Mouse (Mus musculus) R1 (cell line): ENCODE measurements around the gene Ugt1a6b.
"Not testable (repeated sequence)": the region's sequence is repeated elsewhere in the genome, so short reads cannot be mapped to it uniquely, and the experiment has no call there.

Source experiments
- DNase-seq: peaks from one replicate; pipeline ENCODE4 v3.0.0-alpha.2; 2018; ENCODE audit warnings: low read depth, low spot score

Ugt1a6b gene

GRCm38 (mm10) chr1:88197443-88197842, 94.4 kb downstream of the Ugt1a6b start:
- no peak for DNase-seq

DNA sequence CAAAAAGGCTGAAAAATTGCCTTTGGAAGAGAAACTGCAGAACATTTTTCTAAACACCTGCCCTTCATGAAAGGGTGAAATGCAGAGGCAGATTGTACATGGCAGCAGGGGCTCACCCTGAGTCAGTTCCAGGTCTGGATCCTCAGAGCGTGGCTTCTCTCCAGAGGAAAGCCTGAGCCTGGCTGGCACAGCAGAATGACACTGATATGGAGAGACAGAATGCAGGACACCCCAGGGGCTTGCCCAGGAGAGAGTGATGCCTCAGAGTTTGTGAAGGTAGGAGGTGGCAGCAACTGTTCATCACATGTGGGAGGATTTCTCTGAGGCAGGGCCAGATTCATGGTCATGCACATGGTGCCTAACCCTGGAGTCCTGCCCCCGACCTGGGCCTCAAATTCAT, 96.9 kb downstream of the Ugt1a6b start:
- no peak for DNase-seq

- no peak for DNase-seq
Measured at GRCm38 (mm10) chr1:88200456-88200855, 97.4 kb downstream of the Ugt1a6b start, which contains the start of gene Ugt1a2. TSS of gene Ugt1a2 (plus strand) at chr1:88200601.

GRCm38 (mm10) chr1:88205294-88205922, 102.4 kb downstream of the Ugt1a6b start, which contains the start of gene Dnajb3:
TSS of gene Dnajb3 (minus strand) at chr1:88205782.
- DNase-seq, result peak; percentile 81

DNA sequence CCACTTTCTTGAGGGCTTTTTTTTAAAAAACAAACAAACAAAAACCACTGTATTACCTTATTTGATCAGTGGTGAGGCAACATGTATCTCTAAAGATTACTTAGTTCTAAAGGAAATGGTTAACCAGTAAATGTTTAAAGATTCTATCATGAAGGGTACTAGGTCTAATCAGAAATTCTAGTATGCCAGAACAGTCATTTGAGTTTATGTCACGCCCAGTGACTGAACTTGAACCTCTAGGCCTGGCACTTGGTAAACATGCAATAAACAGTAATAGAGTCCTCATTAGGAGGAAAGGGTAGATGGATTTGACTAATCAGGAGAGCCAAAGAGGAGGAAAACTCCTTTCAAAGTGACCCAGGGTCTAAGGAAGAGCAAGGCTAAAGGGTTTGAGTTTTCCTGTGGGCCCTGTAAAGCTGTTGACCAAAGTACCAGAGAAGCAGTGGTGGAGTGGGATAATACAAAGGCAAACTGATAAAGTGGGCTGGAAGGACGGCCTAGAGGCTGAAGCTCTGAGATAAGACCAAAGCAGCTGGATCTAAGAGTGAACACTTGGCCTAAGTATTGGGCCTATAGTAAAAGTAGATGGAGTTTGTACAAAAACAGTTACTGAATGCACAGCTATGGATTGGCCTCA, 103.9 kb downstream of the Ugt1a6b start:
- DNase-seq, result no peak

GRCm38 (mm10) chr1:88211812-88212211, 108.8 kb downstream of the Ugt1a6b start, which contains the start of gene Ugt1a1:
TSS of gene Ugt1a1 (plus strand) at chr1:88211959.
- peak; percentile 3 for DNase-seq

DNA sequence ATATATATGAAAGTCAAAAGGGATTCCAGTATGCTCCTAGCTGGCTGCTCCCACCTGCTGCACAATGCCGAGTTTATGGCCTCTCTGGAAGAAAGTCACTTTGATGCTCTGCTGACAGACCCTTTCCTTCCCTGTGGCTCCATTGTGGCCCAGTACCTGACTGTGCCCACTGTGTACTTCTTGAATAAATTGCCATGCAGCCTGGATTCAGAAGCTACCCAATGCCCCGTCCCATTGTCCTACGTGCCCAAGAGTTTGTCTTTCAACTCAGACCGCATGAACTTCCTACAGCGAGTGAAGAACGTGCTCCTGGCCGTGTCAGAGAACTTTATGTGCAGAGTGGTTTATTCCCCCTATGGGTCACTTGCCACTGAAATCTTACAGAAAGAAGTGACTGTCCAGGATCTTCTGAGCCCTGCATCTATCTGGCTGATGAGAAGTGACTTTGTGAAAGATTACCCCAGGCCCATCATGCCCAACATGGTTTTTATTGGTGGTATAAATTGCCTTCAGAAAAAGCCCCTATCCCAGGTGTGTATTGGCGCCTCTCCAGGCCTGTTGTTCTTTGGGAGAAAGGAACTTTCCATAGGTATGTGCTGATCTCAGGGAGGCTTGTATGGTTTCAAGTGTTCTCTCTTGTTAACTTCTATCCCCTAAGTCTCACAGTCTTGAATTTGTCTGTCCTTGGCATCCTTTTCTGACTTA, 109.4 kb downstream of the Ugt1a6b start:
- DNase-seq, result no peak

GRCm38 (mm10) chr1:88213061-88213460, 110.0 kb downstream of the Ugt1a6b start:
- DNase-seq, result no peak

GRCm38 (mm10) chr1:88213766-88214461, 110.9 kb downstream of the Ugt1a6b start:
- peak; percentile 8 for DNase-seq

DNA sequence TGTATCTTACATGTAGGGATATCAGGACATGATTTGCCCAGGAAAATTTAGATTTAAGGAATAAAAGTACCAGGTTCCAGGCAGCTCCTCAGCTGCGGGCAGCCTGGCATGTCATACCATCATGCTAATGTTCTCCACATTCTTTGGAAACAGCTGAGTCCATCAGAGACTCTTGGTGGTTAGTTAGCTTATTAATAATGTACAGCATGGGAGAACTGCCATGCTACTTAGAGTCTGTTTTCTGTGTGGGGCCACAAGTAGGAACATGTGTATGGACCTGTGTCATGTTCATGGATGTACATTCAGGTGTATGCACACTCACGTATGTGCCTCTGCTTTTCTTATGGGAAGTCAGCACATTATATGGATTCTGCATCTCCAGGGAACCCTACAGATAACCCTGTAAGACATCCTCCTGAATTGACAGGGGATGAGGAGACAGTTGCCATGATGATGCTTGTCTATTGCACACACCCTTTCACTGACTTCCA, 111.5 kb downstream of the Ugt1a6b start:
- DNase-seq, result peak; percentile 2

DNA sequence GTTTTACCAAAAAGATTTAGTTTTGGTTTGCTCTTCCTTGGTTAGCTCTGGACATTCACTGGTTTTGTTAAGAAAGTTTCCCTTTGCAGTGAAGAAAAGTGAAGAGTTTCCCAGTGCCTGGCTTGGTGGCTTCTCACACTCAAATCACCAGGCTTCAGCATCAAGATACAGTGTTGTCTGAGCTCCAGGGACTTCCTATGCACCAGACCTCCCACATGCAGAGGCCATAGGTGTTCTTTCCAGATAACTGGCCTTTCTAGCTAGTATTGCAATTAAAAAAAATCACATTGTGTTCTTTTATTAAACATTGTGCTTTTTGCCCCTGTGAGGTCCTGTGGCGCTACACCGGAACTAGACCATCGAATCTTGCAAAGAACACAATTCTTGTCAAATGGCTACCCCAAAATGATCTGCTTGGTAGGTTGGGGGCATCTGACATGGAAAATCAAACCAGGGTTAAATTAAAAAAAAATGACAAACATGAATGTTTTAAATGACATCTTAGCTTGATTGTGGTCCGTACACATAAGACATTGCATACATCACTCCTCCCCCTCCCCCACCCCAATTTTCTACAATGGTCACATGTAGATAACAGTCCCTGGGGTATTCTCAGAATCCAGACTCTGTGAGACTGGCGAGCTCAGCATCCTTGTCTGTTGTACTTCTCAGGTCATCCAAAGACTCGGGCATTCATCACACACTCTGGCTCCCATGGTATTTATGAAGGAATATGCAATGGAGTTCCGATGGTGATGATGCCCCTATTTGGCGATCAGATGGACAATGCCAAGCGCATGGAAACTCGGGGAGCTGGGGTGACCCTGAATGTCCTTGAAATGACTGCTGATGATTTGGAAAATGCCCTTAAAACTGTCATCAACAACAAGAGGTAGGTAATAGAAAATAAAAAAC, 112.7 kb downstream of the Ugt1a6b start:
- DNase-seq, result peak; percentile 5

GRCm38 (mm10) chr1:88216551-88216950, 113.5 kb downstream of the Ugt1a6b start:
- DNase-seq, result peak; percentile 8

DNA sequence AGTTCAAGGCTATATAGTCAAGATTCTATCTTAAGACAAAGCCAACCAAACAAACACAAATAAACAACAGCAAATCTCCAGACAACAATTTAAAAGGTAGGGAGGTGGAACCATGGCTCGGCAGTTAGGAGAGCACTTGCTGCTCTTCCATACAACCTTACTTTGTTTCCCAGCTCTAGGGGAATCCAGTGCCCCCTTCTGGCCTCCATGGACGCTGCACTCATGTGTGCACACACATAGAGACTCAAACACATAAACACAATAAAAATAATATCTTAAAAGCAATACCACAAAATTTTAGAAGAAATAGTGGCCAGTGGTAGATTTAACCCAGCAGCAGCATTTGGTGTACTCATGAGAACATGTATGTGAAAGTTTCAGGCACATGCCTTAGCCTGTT, 114.1 kb downstream of the Ugt1a6b start:
- DNase-seq, result peak; percentile 29

DNA sequence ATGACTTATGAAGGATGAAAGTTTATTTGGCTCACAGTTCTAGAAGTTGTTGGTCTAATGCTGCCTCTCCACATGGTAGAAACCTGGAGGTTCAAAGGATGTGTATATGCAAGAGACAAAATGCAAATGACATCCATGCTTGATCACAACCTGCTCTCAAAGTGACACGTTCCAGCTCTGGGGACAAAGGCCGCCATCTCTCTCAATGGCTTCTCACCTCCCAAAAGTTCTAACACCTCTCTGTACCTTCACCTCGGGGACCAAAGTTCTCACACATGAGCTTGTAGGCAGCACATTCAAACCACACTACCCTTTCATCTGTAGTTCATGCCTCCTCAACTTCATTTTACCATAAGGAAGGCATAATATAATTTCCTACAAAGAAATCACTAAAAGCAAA, 114.5 kb downstream of the Ugt1a6b start:
- peak; percentile 3 for DNase-seq

GRCm38 (mm10) chr1:88218051-88218450, 115.0 kb downstream of the Ugt1a6b start:
- DNase-seq, result peak; percentile 13

DNA sequence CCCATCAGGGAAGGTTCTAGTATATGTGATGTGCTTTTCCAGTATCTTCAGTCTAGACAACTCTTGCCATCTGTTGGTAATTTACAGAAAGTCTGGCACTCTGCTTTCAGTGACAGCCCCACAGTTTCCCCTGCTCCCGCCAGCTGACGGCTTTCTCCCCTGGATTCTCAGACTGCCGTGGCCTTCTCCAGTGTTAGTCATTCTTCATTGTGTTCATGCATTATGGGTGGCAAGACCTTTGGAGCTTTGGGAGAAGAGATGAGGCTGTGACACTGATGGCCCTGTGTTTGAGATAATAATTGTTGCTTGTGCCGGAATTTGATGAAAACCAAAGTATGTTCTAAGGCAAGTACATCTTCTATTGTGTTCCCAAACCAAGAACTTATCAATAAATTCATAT, 115.5 kb downstream of the Ugt1a6b start:
- no peak for DNase-seq

DNA sequence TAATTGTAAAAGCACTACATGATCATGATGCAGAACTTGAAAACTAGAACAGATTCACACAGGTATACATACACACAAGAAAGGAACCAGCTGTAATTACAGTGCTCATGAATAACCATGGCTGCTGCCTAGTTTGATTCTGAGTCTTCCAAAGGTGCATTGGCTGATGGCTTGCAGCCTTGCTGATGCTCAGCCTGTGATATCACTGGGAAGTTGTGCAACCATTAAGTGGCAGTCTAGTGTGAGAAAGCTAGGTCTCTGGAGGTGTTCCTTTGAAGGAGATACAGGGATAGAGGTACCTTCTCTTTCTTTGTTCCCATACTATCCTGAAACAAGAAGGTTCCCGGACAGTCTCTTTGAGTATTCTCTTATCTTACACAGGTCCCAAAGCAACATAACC, 116.0 kb downstream of the Ugt1a6b start:
- DNase-seq, result no peak

DNA sequence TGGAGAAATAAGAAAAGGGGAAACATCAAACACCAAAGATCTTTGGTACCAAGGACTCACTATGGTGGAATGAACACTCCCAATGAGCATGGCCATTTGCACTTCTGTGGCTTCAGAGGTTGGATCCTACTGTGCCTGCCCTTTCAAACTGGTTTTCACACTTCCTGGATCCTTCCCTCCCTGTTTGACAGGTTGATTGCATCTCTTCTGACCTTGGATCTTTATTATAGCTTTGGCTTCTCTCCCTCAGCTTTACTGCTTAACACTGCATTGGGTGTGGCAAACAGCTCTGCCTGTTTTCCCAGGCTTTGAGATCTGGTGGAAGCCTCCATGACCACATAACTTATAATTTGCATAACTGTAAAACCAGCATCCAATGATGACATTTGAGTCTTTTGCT, 117.3 kb downstream of the Ugt1a6b start:
- peak; percentile 56 for DNase-seq

DNA sequence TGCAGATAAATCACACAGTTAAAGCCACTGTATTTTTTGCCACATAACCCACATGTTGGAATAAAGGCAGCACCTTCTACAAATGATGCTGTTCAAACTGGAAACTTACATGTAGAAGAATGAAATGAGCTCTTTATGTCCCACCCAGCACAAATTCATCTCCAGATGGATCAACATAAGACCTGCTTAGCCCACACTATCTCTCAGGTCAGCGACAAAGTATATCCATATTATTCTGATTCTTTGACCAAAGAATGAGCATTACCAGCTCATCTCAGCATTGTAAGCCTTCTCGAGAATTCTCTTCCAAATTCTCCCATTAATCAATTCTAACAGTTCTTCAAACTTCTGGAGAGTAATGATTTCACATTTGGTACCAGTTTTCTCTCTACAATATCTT, 119.2 kb downstream of the Ugt1a6b start:
- no peak for DNase-seq

GRCm38 (mm10) chr1:88223011-88223515, 120.0 kb downstream of the Ugt1a6b start:
- DNase-seq, result not testable (repeated sequence)

- no peak for DNase-seq
Measured at GRCm38 (mm10) chr1:88223591-88223990, 120.5 kb downstream of the Ugt1a6b start.
